Mouse (Mus musculus) liver, embryonic 11.5 days (tissue): ENCODE measurements around the gene Gm13697. TPM values are rescaled to one million over a fixed set of nuclear protein-coding genes. Genes with fewer than 3 reads are reported as not detected.

ENCODE experiments used
- polyA plus RNA-seq: library from polyadenylated mRNA; unstranded; fragments of >200 nt; fragmentation: Nextera tagmentation; extraction: Ambion mirVana; gene quantifications from 2 replicates; pipeline ENCODE4 v1.2.1, GENCODE M21; 2014

Gm13697 gene
- polyA plus RNA-seq, 1 experiment from 2014 or later: not detected

Other genes with a start within 250 kb of the Gm13697 start
- 1.9 and 2.0 TPM in 2 replicates for gene Fam171b, start 172.1 kb upstream of the Gm13697 start, polyA plus RNA-seq
- not detected in 2 replicates for gene Zswim2, start 43.5 kb upstream of the Gm13697 start, polyA plus RNA-seq
- not detected in 2 replicates for gene Gm13698, start 29.1 kb upstream of the Gm13697 start, polyA plus RNA-seq
- gene Gm13693, start 23.2 kb upstream of the Gm13697 start, polyA plus RNA-seq: not detected in 2 replicates
- not detected in 2 replicates for gene Gm13695, start 17.4 kb upstream of the Gm13697 start, polyA plus RNA-seq
- not detected in 2 replicates for gene Gm13696, start 11.6 kb upstream of the Gm13697 start, polyA plus RNA-seq
- gene Gm13694, start 5.8 kb upstream of the Gm13697 start, polyA plus RNA-seq: not detected in 2 replicates
- gene Gm13691, start 5.8 kb downstream of the Gm13697 start, polyA plus RNA-seq: not detected in 2 replicates